Mouse (Mus musculus): ENCODE measurements around the gene Hoxa13.

Gene Hoxa13

DNA sequence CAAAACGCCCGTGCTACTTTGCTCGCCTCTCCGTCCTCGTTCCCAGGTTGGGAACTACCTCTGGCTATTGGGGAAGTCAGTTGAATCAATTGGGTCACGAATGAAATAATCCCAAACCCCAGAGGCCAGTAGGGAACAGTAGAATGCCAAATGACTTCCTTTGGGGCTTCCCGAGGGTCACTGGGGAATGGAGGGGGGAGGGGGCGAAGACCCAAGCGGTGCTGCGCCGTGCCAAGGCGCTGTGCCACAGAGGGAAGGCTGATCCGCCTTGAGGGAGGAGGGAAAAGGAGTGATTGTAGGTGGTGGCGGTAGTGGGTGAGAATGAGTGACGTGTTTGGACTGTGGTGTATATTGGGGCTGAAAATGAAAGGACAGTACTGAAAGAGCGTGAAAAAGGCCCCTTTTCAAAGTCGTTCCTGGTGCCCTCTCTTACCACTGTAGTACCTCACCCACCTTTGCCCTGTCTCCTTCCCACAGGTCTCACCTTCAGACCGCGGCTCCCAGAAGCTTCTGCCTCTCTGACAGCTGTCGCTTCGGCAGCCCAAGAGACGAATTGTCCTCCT is 48.0 kb downstream of the Hoxa13 start:
- no peak for DNase-seq (ENCODE audit: low spot score in 2 of 2)

DNA sequence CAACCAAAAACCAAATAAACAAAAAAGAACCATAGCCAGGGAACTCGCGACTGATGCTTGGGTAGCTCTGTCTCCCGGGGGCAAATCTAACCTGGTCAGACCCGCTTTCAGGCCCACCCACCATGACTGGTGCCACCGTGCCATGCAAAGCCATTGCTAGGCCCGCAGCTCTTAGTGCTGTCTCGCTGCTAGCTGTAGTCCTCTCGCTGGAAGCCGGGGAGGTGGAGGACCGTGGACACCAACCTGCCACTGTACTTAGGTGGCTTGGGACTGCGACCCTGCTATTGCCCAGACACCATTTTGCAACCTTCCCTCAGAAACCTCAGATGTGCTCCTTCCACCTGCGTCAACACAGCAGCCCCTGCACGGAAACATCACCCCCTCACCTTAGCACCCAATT is 48.7 kb downstream of the Hoxa13 start:
- DNase-seq (ENCODE audit: low spot score in 2 of 2): no peak

DNA sequence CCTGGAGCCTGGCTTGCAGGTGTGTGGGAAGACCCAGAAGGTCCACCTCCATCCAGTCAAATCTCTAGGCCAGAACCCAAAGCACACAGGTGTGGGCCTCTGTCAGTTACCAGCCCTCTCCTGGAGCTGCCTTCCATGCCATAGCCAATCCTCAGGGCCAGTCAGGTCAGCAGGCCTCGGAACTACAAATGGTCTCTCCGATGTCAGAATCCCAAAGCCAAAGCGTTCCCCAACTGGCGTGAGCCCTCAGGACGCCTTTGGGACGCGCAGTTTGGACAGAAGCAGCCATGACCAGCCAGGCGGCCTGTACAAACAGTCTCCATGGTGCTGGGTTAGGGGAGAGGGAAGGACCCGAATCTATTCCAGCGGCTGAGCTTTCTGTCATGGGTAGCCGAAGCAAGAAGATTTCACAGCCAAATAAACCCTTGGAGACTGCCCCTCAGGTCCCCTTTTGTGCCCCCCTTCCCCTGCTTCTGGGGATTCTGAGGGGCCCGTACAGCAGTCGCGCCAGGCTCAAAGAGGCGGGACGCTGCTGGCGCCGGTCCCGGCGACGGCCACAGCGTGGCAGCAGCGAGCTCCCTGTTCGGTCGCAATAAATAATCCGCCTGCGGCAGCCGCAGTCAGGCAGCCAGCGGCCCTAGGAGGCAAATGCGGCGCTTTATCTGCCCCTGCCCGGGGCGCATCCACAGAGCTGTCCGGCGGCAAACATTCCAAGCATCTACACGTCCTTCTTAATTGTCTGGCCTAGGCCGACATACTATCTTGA is 49.3 kb downstream of the Hoxa13 start:
- no peak for DNase-seq (ENCODE audit: low spot score in 2 of 2)

DNA sequence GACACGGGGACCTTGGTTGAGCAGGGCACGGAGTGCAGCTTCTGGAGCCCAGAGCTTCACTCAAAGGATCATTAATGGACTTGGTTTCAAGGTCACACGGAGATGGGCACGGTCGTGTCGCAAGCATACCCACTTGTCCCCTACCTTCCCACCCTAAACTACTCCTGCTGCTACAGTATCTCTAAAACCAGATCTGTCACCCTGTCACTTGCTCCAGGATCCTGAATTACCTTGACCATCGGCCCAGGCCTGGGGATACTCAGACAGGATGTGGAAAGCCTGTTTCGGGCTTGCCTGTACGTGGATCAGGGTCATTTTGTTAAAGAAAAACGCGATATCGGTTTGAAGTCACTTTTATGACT is 51.0 kb downstream of the Hoxa13 start:
- DNase-seq (ENCODE audit: low spot score in 2 of 2): no peak

DNA sequence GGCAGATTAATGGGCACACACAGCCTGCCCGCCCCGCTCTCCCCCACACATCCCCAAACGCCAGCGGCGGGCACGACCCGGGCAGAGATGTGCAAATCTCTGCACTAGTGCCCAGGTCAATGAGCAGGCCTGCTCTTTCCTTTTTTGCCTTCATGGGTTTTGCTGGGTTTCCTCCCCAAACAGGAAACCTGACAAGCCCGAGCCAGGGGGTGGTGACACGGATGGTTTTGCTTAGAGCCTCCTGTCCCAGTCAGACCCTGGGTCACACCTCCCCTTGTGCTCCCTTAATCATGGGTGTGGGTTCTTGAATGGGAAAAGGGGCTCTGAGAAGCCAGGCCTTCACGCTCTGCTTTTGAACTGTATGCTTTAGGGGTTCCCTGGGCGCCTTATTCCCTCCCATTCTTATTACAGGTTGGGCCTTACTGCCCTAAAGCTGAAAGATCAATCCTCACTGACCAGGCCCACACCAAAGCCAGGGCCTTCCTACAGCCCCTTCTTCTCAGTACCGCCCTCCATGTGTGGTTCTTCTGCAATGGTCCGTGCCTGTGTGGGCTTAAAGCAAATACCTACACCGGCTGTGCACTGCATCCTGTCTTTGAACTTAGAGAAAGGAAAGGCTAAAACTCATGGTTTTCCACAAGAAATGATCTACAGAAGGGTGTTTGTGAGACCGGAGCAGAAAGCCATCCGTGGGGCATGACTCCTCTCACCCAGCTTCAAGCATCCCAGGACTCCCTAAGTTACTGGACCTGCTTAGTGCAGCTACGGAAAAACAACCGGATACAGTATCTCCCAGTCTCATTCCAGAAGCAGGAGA is 51.6 kb downstream of the Hoxa13 start:
- DNase-seq (ENCODE audit: low spot score in 2 of 2): no peak

DNA sequence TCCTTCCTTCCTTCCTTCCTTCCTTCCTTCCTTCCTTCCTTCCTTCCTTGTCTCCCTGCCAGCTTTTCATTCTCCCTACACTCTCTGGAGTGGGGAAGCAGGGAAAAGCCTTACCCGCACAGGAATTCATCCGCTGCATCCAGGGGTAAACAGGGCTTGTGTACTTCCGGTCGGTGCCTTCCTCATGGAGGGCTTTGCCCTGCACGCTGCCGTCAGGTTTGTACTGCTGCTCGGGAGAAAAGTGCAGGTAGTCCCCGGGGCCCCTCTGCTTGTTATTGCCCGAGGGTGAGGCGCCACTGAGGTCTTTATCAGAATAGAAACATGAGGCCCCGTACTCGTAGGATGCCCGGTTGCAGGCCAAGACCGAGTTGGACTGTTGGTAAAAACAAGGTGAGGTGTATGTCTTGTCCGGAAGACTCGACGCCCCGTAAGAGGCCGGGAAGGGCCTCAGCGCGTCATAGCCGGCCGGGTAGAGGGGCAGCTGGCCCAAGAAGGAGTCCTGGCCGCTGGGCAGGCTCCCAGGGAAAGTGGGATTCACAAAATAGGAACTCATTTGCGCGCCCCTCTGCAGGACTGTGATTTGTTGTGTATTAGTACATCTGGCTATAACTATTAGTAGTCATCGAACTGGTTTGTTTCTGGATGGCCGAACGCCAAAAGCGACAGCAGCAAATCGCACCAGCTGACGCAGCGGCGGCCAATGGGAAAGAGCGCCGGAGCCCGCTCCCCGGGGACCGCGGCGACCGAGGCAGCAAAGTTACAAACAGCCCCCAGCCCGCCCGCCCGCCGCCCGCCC is 52.4 kb downstream of the Hoxa13 start, which contains the start of gene Hoxa6:
TSS of gene Hoxa6 (minus strand) at position 651 of the 796 bp plus-strand sequence.
- no peak for DNase-seq (ENCODE audit: low spot score in 2 of 2)
